Mouse (Mus musculus) lung, postnatal 4 days (tissue): ENCODE measurements around the gene Gm8108.
"Not testable (repeated sequence)": the region's sequence is repeated elsewhere in the genome, so short reads cannot be mapped to it uniquely, and the experiment has no call there.

Experiments used
- DNase-seq, 2 experiments: peaks; one replicate each; pipeline ENCODE4 v3.0.0; 2021

Gm8108 gene

DNA sequence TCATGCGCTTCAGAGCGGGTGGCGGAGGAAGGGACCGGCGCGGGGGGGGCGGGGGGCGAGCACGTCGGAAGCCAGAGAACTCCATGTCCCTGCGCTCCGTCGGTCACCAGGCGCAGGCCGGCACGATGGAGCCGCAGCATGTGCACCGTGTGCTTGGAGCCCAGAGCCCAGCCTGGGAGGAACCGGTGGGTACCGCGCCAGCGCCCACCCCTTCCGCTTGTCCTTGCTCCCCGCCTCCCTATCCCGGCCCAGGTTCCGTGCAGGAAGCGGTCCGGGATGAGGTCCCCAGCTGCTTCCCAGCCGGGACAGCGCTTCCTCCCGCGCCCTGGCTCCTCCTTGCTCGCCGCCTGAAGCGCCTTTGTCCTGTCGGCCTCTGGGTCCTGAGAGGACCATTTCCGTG is at the start of gene Gm8108:
Gene Gm8108 (plus strand): TSS at position 101 of the 400 bp plus-strand sequence.
- DNase-seq, result peak; percentile 3 to 23

DNA sequence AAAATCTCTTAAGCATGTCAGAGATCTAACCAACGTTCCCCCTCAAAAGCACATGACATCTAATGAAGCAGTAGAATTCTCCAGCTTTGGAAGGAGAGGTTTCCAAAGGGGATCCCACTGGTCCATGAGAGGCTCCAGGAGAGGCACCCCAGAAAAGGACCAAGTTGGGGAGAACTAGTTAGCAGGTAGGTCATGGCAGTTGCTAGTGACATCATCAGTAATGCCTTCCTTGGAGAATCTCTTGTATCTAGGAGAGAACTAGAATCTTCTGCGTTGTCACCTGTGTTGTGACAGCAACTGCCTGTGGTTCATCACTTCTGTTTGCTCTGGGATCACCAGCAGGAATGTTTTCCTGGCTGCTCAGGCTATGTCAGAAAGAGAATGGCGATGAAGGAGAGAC is 26.5 kb upstream of the Gm8108 start, which contains the start of gene Gm3115:
Gene Gm3115 (plus strand): TSS at position 301 of the 400 bp plus-strand sequence.
- not testable (repeated sequence) for DNase-seq

DNA sequence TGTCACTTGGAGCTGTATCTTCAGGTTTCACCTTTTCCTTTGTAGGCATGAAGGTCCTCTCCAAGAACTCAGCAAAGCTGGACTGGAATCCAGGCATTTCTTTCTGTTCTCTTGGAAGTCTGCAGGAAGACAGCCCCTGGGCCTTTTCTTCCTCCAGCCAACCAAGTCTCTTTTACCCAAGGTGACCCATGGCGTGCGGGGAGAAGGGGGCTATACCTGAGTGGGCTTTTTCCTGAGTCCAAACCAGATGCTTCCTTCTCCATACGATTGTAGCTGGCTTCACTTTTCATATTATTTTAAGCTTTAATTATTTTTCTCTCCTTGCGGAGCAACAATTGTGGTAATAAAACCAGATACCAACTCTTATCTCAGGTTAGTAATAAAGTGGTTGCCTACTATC is 31.3 kb downstream of the Gm8108 start:
- peak in 1 of 2 experiments; percentile 6 for DNase-seq

DNA sequence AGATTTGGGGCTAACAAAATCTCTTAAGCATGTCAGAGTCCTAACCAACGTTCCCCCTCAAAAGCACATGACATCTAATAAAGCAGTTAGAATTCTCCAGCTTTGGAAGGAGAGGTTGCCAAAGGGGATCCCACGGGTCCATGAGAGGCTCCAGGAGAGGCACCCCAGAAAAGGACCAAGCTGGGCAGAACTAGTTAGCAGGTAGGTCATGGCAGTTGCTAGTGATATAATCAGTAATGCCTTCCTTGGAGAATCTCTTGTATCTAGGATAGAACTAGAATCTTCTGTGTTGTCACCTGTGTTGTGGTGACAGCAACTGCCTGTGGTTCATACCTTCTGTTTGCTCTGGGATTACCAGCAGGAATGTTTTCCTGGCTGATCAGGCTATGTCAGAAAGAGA is 54.4 kb downstream of the Gm8108 start, which contains the start of gene Gm3127:
Gene Gm3127 (plus strand): TSS at position 301 of the 400 bp plus-strand sequence.
- not testable (repeated sequence) for DNase-seq

DNA sequence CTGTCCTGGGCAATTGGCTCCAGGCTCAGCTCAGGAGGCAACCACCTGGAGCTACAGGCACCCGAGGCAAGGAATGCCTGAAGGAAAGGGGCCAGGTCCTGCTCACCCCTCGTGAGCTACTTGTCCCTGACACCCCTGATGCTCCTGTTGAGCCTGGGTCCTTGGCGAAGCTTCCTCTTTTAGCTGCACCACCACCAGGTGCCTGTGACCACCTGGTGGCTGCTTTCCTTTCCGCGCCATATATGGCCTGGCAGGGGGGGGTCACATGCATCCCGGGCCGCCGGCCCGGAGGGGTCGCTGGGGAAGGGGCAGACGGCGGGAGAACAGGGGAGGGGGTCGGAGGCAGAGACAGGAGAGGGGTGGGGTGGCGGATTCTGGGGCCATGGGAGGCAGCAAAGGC is 71.7 kb downstream of the Gm8108 start:
- DNase-seq, result peak in 1 of 2 experiments; percentile 2
